Mouse (Mus musculus) limb, embryonic 10.5 days (tissue): ENCODE measurements around the gene Bmp7. TPM values are rescaled to one million over a fixed set of nuclear protein-coding genes. Genes with fewer than 3 reads are reported as not detected.

Source experiments
- DNase-seq: peaks from one replicate; pipeline ENCODE4 v3.0.0-alpha.2; 2017; ENCODE audit warnings: low spot score
- H3K27ac ChIP-seq: fragments of 300-500 bp; sonication (generic); 2 replicates; pipeline ENCODE4 v1.5.1; 2016; ENCODE audit warnings: mild to moderate bottlenecking
- H3K27me3 ChIP-seq: fragments of 300-500 bp; sonication (generic); 2 replicates; pipeline ENCODE4 v1.6.1; 2016; ENCODE audit warnings: low read depth, mild to moderate bottlenecking; ENCODE audit not compliant: poor library complexity, severe bottlenecking
- H3K36me3 ChIP-seq: fragments of 300-500 bp; sonication (generic); 2 replicates; pipeline ENCODE4 v1.6.1; 2016; ENCODE audit warnings: mild to moderate bottlenecking, moderate library complexity
- H3K4me1 ChIP-seq: fragments of 300-500 bp; sonication (generic); 2 replicates; pipeline ENCODE4 v1.6.1; 2016
- H3K4me3 ChIP-seq: fragments of 300-500 bp; sonication (generic); 2 replicates; pipeline ENCODE4 v1.5.1; 2016; ENCODE audit warnings: mild to moderate bottlenecking, moderate library complexity
- H3K9me3 ChIP-seq: fragments of 300-500 bp; sonication (generic); replicated peaks from 2 replicates; pipeline ENCODE4 v1.6.1; 2016; ENCODE audit warnings: mild to moderate bottlenecking
- WGBS: fragments of 180-500 bp; shearing (Covaris S2); methylation state at CpG from one replicate; pipeline ENCODE4 v1.1.7; 2016; 5-methylcytosine and 5-hydroxymethylcytosine counted together
- polyA plus RNA-seq: library from polyadenylated mRNA; unstranded; fragments of >200 nt; fragmentation: Nextera tagmentation; extraction: Ambion mirVana; gene quantifications from 2 replicates; pipeline ENCODE4 v1.2.1, GENCODE M21; 2016

Gene Bmp7
- polyA plus RNA-seq, 1 experiment from 2014 or later = 31.3 TPM

DNA sequence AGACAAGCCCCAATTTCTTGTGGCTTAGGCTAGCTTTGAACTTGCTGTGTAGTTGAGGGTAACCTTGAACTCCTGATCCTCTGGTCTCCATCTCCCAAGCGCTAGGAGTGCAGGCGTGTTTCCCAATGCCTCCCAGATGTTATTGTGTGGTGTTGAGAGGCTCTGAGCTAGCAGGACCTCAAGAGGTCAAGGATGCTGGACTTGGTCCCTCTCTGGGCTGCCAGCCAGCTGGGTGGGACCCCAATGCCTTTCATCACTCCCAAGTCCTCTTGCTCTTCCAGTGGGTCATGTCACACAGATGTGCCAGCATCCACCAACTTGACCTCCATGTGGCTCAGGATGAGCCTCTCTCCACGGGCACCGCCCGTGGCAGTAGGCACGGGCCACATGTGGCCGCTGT, 16.9 kb downstream of the Bmp7 start:
- H3K4me1 ChIP-seq = peaks cover 67% of the 10 kb centered on the region
- H3K36me3 ChIP-seq = peaks cover 34% of the 10 kb centered on the region
- H3K27me3 ChIP-seq = no peaks in the 10 kb centered on the region
- 91% methylated on average over 7 of the region's 7 CpGs for whole genome bisulfite sequencing
- H3K27ac ChIP-seq = no peak overlapping the region
- DNase-seq = no peak
- 0 out of 2 replicates have a peak, but pooled peaks cover 2% of the 10 kb centered on the region for H3K9me3 ChIP-seq
- H3K4me3 ChIP-seq = no peak overlapping the region

GRCm38 (mm10) chr2:172922597-172922996, 17.5 kb downstream of the Bmp7 start:
- no peak for DNase-seq
- Histone ChIP-seq H3K4me1 (peaks cover 61% of the 10 kb centered on the region), H3K9me3 (0 out of 2 replicates have a peak, but pooled peaks cover 2% of the 10 kb centered on the region), H3K27me3 (no peaks in the 10 kb centered on the region), H3K27ac (peak overlapping the region; percentile 46; the same call in 1 of the 2 replicates), H3K4me3 (no peak overlapping the region), H3K36me3 (peaks cover 34% of the 10 kb centered on the region)
- WGBS = 70% methylated on average over 5 of the region's 5 CpGs

- H3K27me3 ChIP-seq = no peaks in the 10 kb centered on the region
- no peaks in the 10 kb centered on the region for H3K9me3 ChIP-seq
- peaks cover 48% of the 10 kb centered on the region for H3K36me3 ChIP-seq
- no peak overlapping the region for H3K27ac ChIP-seq
- 84% methylated on average over 14 of the region's 14 CpGs for WGBS
- DNase-seq = no peak
- H3K4me3 ChIP-seq = no peak overlapping the region
- peaks cover 41% of the 10 kb centered on the region for H3K4me1 ChIP-seq
These were observed 26.1 kb downstream of the Bmp7 start for GRCm38 (mm10) chr2:172914018-172914417.

DNA sequence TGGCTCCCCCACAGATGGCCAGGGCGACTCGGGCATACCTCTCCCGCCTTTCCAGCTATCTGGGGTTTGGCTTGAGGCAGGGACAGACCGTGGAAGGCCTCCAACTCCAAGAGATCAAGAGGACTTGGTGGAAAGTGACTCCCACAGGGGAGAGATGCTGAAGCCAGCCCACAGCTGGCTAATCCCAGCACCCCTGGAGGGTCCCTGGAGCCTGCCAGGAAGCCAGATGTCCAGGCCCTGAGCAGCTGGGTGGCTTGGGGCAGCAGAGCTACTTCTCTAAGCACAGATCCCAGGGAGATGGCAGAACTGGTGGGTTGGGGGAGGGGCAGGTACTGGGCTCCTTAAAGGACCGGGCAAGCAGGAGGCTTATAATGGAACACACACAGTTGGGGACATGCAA, 28.4 kb downstream of the Bmp7 start:
- Histone ChIP-seq H3K4me3 (no peak overlapping the region), H3K27ac (peak overlapping the region; percentile 22), H3K9me3 (no peaks in the 10 kb centered on the region), H3K27me3 (no peaks in the 10 kb centered on the region), H3K4me1 (peaks cover 56% of the 10 kb centered on the region), H3K36me3 (peaks cover 50% of the 10 kb centered on the region)
- WGBS = 47% methylated on average over 5 of the region's 5 CpGs
- DNase-seq = no peak

DNA sequence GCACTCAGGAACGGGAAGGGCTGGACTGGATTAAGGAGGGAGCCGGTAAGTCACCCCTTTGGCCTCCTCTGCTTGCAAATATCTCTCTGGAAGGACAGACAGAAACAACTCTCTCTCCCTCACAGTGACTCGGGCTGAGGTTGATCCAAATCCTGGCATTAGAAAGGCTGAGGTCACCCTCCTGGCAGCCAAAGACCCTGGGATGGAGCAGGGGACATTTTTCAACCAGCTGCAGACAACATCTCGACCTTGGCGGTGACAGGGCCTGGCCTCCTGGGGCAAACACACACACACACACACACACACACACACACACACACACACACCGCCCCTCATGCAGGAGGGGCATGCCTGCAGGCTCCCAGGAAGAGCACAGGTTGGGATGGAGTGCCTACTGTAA, 29.0 kb downstream of the Bmp7 start:
- Histone ChIP-seq H3K9me3 (no peaks in the 10 kb centered on the region), H3K36me3 (peaks cover 50% of the 10 kb centered on the region), H3K27me3 (no peaks in the 10 kb centered on the region), H3K27ac (peak overlapping the region; percentile 22), H3K4me1 (peaks cover 61% of the 10 kb centered on the region), H3K4me3 (no peak overlapping the region)
- no peak for DNase-seq
- WGBS = 77% methylated on average over 6 of the region's 6 CpGs

DNA sequence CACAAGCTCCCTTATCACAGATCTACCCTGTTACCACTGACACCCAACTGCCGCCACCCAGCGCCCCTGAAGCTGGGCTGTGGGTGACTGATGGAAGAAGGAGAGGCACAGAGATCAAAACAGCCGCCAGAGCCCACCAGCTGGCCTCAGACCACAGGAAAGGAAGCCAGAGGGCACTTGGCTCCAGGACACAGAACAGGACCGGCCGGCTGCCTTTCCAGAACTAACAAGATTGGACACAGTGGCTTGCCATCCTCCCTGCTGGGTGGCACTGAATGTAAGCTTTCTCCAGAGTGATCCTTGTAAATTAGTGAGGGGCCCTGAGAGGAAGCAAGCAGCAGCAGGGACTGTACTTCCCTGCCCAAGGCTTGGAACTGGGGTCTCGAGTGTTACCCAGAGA, 30.7 kb downstream of the Bmp7 start:
- 63% methylated on average over 6 of the region's 6 CpGs for WGBS
- Histone ChIP-seq H3K36me3 (peaks cover 54% of the 10 kb centered on the region), H3K9me3 (no peaks in the 10 kb centered on the region), H3K27me3 (no peaks in the 10 kb centered on the region), H3K27ac (peak overlapping the region; percentile 27), H3K4me3 (no peak overlapping the region), H3K4me1 (peaks cover 59% of the 10 kb centered on the region)
- DNase-seq = no peak

- peaks cover 47% of the 10 kb centered on the region for H3K36me3 ChIP-seq
- peaks cover 53% of the 10 kb centered on the region for H3K4me1 ChIP-seq
- no peak overlapping the region for H3K4me3 ChIP-seq
- DNase-seq = no peak
- H3K9me3 ChIP-seq = no peaks in the 10 kb centered on the region
- WGBS = 73% methylated on average over 9 of the region's 9 CpGs
- H3K27ac ChIP-seq = 0 out of 2 replicates have a peak overlapping the region, but pooled peaks have one; percentile 1
- no peaks in the 10 kb centered on the region for H3K27me3 ChIP-seq
These were observed 34.0 kb downstream of the Bmp7 start for GRCm38 (mm10) chr2:172906146-172906545.

DNA sequence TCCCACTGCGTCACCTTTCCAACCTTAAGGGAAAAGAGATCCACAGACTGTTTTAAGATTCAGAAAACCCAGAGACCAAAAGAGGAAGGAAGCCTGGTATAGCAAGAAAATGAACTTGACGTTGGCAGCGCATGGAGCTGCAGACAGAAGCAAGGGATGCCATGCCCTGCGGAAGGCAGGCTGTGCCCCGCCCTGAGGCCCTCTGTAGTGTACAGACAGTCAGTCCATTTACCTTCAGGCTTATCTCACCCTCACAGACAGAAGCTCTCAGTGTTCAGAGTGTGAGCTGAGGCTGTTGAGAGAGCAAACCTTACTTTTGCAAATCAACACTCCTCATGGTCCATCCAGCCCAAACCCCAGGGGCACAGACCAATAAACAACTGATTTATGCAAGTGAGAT, 35.1 kb downstream of the Bmp7 start:
- no peak for DNase-seq
- H3K36me3 ChIP-seq = peaks cover 40% of the 10 kb centered on the region
- H3K4me1 ChIP-seq = peaks cover 60% of the 10 kb centered on the region
- no peaks in the 10 kb centered on the region for H3K9me3 ChIP-seq
- no peak overlapping the region for H3K4me3 ChIP-seq
- 95% methylated on average over 5 of the region's 5 CpGs for WGBS
- no peaks in the 10 kb centered on the region for H3K27me3 ChIP-seq
- no peak overlapping the region for H3K27ac ChIP-seq

DNA sequence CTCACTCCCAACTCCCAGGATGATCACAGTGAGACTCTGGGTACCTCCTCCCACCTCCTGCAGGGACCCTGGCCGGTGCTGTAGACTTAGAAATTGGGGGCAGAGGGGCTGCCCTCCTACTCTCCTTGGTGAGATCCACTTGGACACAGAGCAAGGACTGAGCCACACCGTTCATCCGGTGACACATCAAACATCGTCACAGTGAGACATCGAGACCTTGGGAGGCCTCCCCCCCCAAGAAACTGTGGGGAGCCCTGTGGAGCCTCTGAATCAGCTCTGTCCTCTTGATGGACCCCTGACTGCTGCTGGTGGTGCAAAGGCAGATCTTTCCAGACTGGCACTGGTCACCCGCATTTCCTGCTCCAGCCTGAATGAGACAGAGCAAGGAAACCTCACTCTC, 35.5 kb downstream of the Bmp7 start:
- Histone ChIP-seq H3K27me3 (no peaks in the 10 kb centered on the region), H3K4me3 (no peak overlapping the region), H3K4me1 (peaks cover 56% of the 10 kb centered on the region), H3K36me3 (peaks cover 41% of the 10 kb centered on the region), H3K9me3 (no peaks in the 10 kb centered on the region), H3K27ac (no peak overlapping the region)
- 92% methylated on average over 6 of the region's 6 CpGs for WGBS
- no peak for DNase-seq

DNA sequence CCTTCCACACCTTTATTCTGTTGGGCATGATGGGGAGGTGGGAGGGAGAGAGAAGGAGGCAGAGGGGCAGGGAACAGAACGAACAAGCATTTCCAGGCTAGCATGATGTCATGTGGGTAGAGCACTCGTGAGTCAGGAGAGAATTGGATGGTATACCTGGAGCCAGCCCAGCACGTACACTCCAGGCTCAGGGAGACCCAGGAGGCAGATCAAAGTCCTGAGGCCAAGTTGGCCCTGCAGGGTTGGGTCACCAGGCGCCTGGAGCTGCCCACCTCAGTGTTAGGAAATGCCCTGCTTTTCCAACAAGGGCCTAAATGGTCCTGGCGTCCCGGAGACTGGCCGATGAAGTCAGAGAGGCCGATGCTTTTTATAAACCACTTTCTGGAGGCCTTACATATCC, 36.6 kb downstream of the Bmp7 start:
- H3K36me3 ChIP-seq = peaks cover 52% of the 10 kb centered on the region
- no peak overlapping the region for H3K4me3 ChIP-seq
- no peak for DNase-seq
- H3K9me3 ChIP-seq = no peaks in the 10 kb centered on the region
- no peak overlapping the region for H3K27ac ChIP-seq
- 84% methylated on average over 8 of the region's 8 CpGs for WGBS
- H3K27me3 ChIP-seq = no peaks in the 10 kb centered on the region
- H3K4me1 ChIP-seq = peaks cover 48% of the 10 kb centered on the region

- peak; percentile 52 for DNase-seq
- Histone ChIP-seq H3K27me3 (no peaks in the 10 kb centered on the region), H3K4me3 (no peak overlapping the region), H3K36me3 (peaks cover 58% of the 10 kb centered on the region), H3K27ac (peak overlapping the region; percentile 32; the same call in 1 of the 2 replicates), H3K9me3 (no peaks in the 10 kb centered on the region), H3K4me1 (peaks cover 33% of the 10 kb centered on the region)
- 71% methylated on average over 10 of the region's 10 CpGs for WGBS
These were observed 39.0 kb downstream of the Bmp7 start for GRCm38 (mm10) chr2:172900954-172901701.

DNA sequence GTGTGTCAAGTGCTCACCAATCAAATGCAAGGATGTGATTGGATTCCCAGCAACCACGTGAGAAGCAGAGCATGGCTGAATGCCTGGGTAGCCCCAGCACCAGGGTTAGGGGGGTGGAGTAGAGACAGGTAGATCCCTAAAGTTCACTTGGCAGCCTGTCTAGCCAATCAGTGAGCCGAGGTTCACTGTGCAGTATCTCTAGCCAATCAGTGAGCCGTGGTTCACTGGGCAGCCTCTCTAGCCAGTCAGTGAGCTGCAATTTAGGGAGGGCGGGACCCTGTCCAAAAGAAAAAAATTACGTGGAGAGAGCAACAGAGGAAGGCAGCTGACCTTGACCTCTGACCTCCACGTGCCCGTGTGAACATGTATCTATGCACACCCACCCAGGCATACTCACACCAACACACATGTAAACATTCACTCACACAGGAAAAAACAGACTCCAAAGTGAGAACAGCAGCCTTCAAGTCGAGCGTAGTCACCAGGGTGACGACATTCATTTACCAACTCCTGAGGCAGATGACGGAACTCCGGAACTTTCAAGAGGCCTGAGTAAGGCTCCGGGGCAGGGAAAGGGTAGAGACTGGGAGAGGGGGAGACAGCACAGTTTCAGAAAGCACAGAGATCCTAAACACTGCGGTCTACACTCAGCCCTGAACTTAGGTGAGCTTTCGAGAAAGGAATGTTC, 50.2 kb downstream of the Bmp7 start:
- Histone ChIP-seq H3K4me3 (no peak overlapping the region), H3K9me3 (no peaks in the 10 kb centered on the region), H3K27me3 (no peaks in the 10 kb centered on the region), H3K36me3 (peaks cover 52% of the 10 kb centered on the region), H3K27ac (no peak overlapping the region), H3K4me1 (peaks cover 51% of the 10 kb centered on the region)
- WGBS = 84% methylated on average over 15 of the region's 15 CpGs
- no peak for DNase-seq

- H3K27me3 ChIP-seq = no peaks in the 10 kb centered on the region
- WGBS = 90% methylated on average over 12 of the region's 12 CpGs
- peaks cover 57% of the 10 kb centered on the region for H3K4me1 ChIP-seq
- H3K36me3 ChIP-seq = peaks cover 52% of the 10 kb centered on the region
- H3K27ac ChIP-seq = peak overlapping the region; percentile 75; the same call in 1 of the 2 replicates
- no peak for DNase-seq
- no peak overlapping the region for H3K4me3 ChIP-seq
- no peaks in the 10 kb centered on the region for H3K9me3 ChIP-seq
These were observed 50.9 kb downstream of the Bmp7 start for GRCm38 (mm10) chr2:172889222-172889621.
